Mouse (Mus musculus) macrophage (primary cell): ENCODE measurements around the gene Kdm2a. TPM values are rescaled to one million over a fixed set of nuclear protein-coding genes. Genes with fewer than 3 reads are reported as not detected.
A peak's percentile ranks its signal among the peaks of the same experiment; 100 is the strongest.
"Not testable (repeated sequence)": the region's sequence is repeated elsewhere in the genome, so short reads cannot be mapped to it uniquely, and the experiment has no call there.

ENCODE experiments used
- H3K27ac ChIP-seq: fragments of 350-480 bp; formaldehyde crosslinking; 2 replicates; pipeline ENCODE4 v1.9.0; 2021
- H3K36me3 ChIP-seq: fragments of 350-480 bp; formaldehyde crosslinking; 2 replicates; pipeline ENCODE4 v1.9.0; 2021; ENCODE audit errors: inconsistent target
- H3K4me3 ChIP-seq: fragments of 350-480 bp; formaldehyde crosslinking; 2 replicates; pipeline ENCODE4 v1.9.0; 2021; ENCODE audit errors: inconsistent target
- H3K79me2 ChIP-seq: fragments of 350-480 bp; formaldehyde crosslinking; 2 replicates; pipeline ENCODE4 v1.9.0; 2021; ENCODE audit errors: inconsistent target
- WGBS: methylation state at CpG from one replicate; pipeline ENCODE4 v1.1.7; 2026; ENCODE audit warnings: inconsistent platforms; ENCODE audit not compliant: missing documents; 5-methylcytosine and 5-hydroxymethylcytosine counted together
- polyA plus RNA-seq: library from polyadenylated mRNA; stranded (reverse); fragments of 250-400 nt; gene quantifications from 3 replicates; pipeline ENCODE4 v1.2.4, GENCODE M21; 2018; ENCODE audit warnings: inconsistent platforms

Kdm2a gene
- polyA plus RNA-seq, 1 experiment from 2014 or later, result 62.8 TPM

GRCm38 (mm10) chr19:4387276-4387675, 10.8 kb downstream of the Kdm2a start:
- Histone ChIP-seq H3K4me3 (no peak overlapping the region), H3K27ac (no peak overlapping the region), H3K36me3 (peaks cover 37% of the 10 kb centered on the region; the same call in 1 of the 2 replicates), H3K79me2 (peaks cover 100% of the 10 kb centered on the region)

GRCm38 (mm10) chr19:4385026-4385425, 13.1 kb downstream of the Kdm2a start:
- Histone ChIP-seq H3K27ac (no peak overlapping the region), H3K4me3 (no peak overlapping the region), H3K36me3 (peaks cover 36% of the 10 kb centered on the region; the same call in 1 of the 2 replicates), H3K79me2 (peaks cover 100% of the 10 kb centered on the region)
- 93% methylated on average over 3 of the region's 4 CpGs for WGBS

GRCm38 (mm10) chr19:4384322-4384721, 13.8 kb downstream of the Kdm2a start:
- WGBS, result 30% methylated on average over 1 of the region's 1 CpGs
- peaks cover 100% of the 10 kb centered on the region for H3K79me2 ChIP-seq
- no peak overlapping the region for H3K27ac ChIP-seq
- no peak overlapping the region for H3K4me3 ChIP-seq
- H3K36me3 ChIP-seq, result peaks cover 40% of the 10 kb centered on the region

- Histone ChIP-seq H3K4me3 (no peak overlapping the region), H3K27ac (no peak overlapping the region), H3K36me3 (peaks cover 34% of the 10 kb centered on the region), H3K79me2 (peaks cover 100% of the 10 kb centered on the region)
Observed at GRCm38 (mm10) chr19:4383306-4383705, 14.8 kb downstream of the Kdm2a start.

GRCm38 (mm10) chr19:4382303-4382702, 15.8 kb downstream of the Kdm2a start:
- 100% methylated on average over 1 of the region's 1 CpGs for WGBS
- peaks cover 100% of the 10 kb centered on the region for H3K79me2 ChIP-seq
- not testable (repeated sequence) for H3K27ac ChIP-seq, H3K4me3 ChIP-seq
- peaks cover 35% of the 10 kb centered on the region for H3K36me3 ChIP-seq

- 94% methylated on average over 2 of the region's 2 CpGs for WGBS
- peaks cover 11% of the 10 kb centered on the region; the same call in 1 of the 2 replicates for H3K36me3 ChIP-seq
- H3K27ac ChIP-seq, result no peak overlapping the region
- H3K79me2 ChIP-seq, result peaks cover 100% of the 10 kb centered on the region
- H3K4me3 ChIP-seq, result no peak overlapping the region
Observed at GRCm38 (mm10) chr19:4370656-4371055, 27.4 kb downstream of the Kdm2a start.

- no peak overlapping the region for H3K27ac ChIP-seq
- 45% methylated on average over 1 of the region's 1 CpGs for WGBS
- peaks cover 100% of the 10 kb centered on the region for H3K79me2 ChIP-seq
- no peak overlapping the region for H3K4me3 ChIP-seq
- peaks cover 11% of the 10 kb centered on the region; the same call in 1 of the 2 replicates for H3K36me3 ChIP-seq
Observed at GRCm38 (mm10) chr19:4370254-4370653, 27.8 kb downstream of the Kdm2a start.

GRCm38 (mm10) chr19:4349455-4349854, 48.6 kb downstream of the Kdm2a start:
- H3K4me3 ChIP-seq, result no peak overlapping the region
- H3K27ac ChIP-seq, result no peak overlapping the region
- peaks cover 79% of the 10 kb centered on the region for H3K36me3 ChIP-seq
- no peaks in the 10 kb centered on the region for H3K79me2 ChIP-seq
- WGBS, result 88% methylated on average over 2 of the region's 2 CpGs

- Histone ChIP-seq H3K4me3 (no peak overlapping the region), H3K36me3 (peaks cover 87% of the 10 kb centered on the region), H3K27ac (no peak overlapping the region), H3K79me2 (no peaks in the 10 kb centered on the region)
- 100% methylated on average over 1 of the region's 1 CpGs for WGBS
Observed at GRCm38 (mm10) chr19:4346479-4346878, 51.6 kb downstream of the Kdm2a start.

- peaks cover 31% of the 10 kb centered on the region for H3K36me3 ChIP-seq
- H3K4me3 ChIP-seq, result no peak overlapping the region
- H3K27ac ChIP-seq, result no peak overlapping the region
- H3K79me2 ChIP-seq, result peaks cover 10% of the 10 kb centered on the region; the same call in 1 of the 2 replicates
- 18% methylated on average over 2 of the region's 2 CpGs for WGBS
Observed at GRCm38 (mm10) chr19:4338162-4338561, 59.9 kb downstream of the Kdm2a start.

- Histone ChIP-seq H3K4me3 (peak overlapping the region; percentile 71), H3K79me2 (peaks cover 47% of the 10 kb centered on the region), H3K36me3 (peaks cover 12% of the 10 kb centered on the region), H3K27ac (peak overlapping the region; percentile 94)
- under 1% methylated on average over 16 of the region's 16 CpGs for WGBS
Observed at GRCm38 (mm10) chr19:4333791-4334190, 64.3 kb downstream of the Kdm2a start.

- peak overlapping the region; percentile 94 for H3K27ac ChIP-seq
- peaks cover 47% of the 10 kb centered on the region for H3K79me2 ChIP-seq
- H3K36me3 ChIP-seq, result peaks cover 18% of the 10 kb centered on the region
- peak overlapping the region; percentile 71 for H3K4me3 ChIP-seq
- WGBS, result 0% methylated on average over 13 of the region's 13 CpGs
Observed at GRCm38 (mm10) chr19:4333100-4333775, 64.8 kb downstream of the Kdm2a start.

- H3K36me3 ChIP-seq, result peaks cover 24% of the 10 kb centered on the region
- H3K27ac ChIP-seq, result peak overlapping the region; percentile 94
- H3K79me2 ChIP-seq, result peaks cover 47% of the 10 kb centered on the region
- peak overlapping the region; percentile 71 for H3K4me3 ChIP-seq
- 2% methylated on average over 4 of the region's 4 CpGs for WGBS
Observed at GRCm38 (mm10) chr19:4332653-4333052, 65.4 kb downstream of the Kdm2a start.

- Histone ChIP-seq H3K36me3 (peaks cover 37% of the 10 kb centered on the region), H3K4me3 (no peak overlapping the region), H3K79me2 (peaks cover 39% of the 10 kb centered on the region), H3K27ac (no peak overlapping the region)
- WGBS, result 82% methylated on average over 3 of the region's 3 CpGs
Observed at GRCm38 (mm10) chr19:4331273-4331672, 66.8 kb downstream of the Kdm2a start.

GRCm38 (mm10) chr19:4330603-4331002, 67.5 kb downstream of the Kdm2a start:
- WGBS, result 38% methylated on average over 2 of the region's 2 CpGs
- Histone ChIP-seq H3K27ac (no peak overlapping the region), H3K79me2 (peaks cover 37% of the 10 kb centered on the region), H3K36me3 (peaks cover 44% of the 10 kb centered on the region), H3K4me3 (no peak overlapping the region)
